In the genomic region with DNA sequence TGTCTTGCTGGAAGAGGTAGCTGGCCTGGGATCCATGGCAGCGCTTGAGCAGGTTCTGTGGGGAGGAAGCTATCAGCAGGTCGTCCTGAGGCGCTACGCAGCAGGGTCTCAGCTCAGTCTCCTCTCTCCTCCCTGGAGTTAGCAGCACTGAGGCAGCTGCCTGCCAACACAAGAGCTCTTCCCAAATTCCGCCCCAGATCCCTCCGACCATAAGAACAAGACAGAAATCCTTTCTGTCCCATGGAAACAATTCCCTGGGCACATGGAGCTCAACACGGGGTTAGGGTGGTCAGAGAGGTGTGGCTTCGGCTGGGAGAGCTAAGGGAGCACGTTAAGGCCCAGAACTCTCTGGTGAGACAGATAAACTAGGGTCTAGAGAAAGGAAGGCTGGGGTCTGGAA, we compare ENCODE assay signal across 23 mouse cellular contexts. TPM values are rescaled to one million over a fixed set of nuclear protein-coding genes. Genes with fewer than 3 reads are reported as not detected.
"Had no signal": no experiment of that assay in that cellular context is flagged by ENCODE, and none has a peak within 500 bp of the region (broad histone marks: within the 10 kb centered on the region; RNA-seq: fewer than 3 reads in every experiment).

No protein-coding gene starts in this region.

- H3K4me1 ChIP-seq: limb, embryonic 13.5 days; lung, embryonic 15.5 days; neural tube, embryonic 13.5 days; stomach, embryonic 15.5 days had no signal

- H3K4me2 ChIP-seq: limb, embryonic 13.5 days; liver, embryonic 12.5 days; liver, embryonic 15.5 days; lung, embryonic 15.5 days; midbrain, embryonic 11.5 days; neural tube, embryonic 13.5 days; stomach, embryonic 15.5 days had no signal

- H3K27me3 ChIP-seq: limb, embryonic 13.5 days; liver, embryonic 12.5 days; liver, embryonic 15.5 days; lung, embryonic 15.5 days; neural tube, embryonic 13.5 days; stomach, embryonic 15.5 days had no signal

- H3K36me3 ChIP-seq: liver, embryonic 15.5 days had no signal

- H3K9ac ChIP-seq: limb, embryonic 13.5 days; liver, embryonic 12.5 days; liver, embryonic 15.5 days; lung, embryonic 15.5 days; neural tube, embryonic 13.5 days; stomach, embryonic 15.5 days had no signal

- H3K27ac ChIP-seq: kidney, postnatal 0 days; layer of hippocampus, adult 2 months; limb, embryonic 10.5 days; limb, embryonic 13.5 days; liver, embryonic 12.5 days; liver, embryonic 15.5 days; lung, embryonic 15.5 days; neural tube, embryonic 13.5 days; stomach, embryonic 15.5 days had no signal

- H3K9me3 ChIP-seq: limb, embryonic 10.5 days; liver, embryonic 12.5 days; liver, embryonic 15.5 days; lung, embryonic 15.5 days; megakaryocyte, embryonic 14.5 days; neural tube, embryonic 13.5 days; stomach, embryonic 15.5 days had no signal

- DNase-seq: kidney, adult 18-20 months; layer of hippocampus, adult 9-11 months; liver; lung, adult 18-20 months; lung, postnatal 10 days; lung, postnatal 36 days; retina, postnatal 1 day; right cerebral cortex, postnatal 25 days; spleen, adult 18-20 months; thymus, postnatal 25 days had no signal

- ATAC-seq: liver, embryonic 12.5 days had no signal

- H3K4me3 ChIP-seq: layer of hippocampus, adult 2 months; limb, embryonic 10.5 days; limb, embryonic 13.5 days; liver, embryonic 12.5 days; liver, embryonic 15.5 days; lung, embryonic 15.5 days; megakaryocyte, embryonic 14.5 days; neural tube, embryonic 13.5 days; stomach, embryonic 15.5 days had no signal

RNA-seq across cellular contexts. Expression of a gene that starts 28.8 kb away (rescaled TPM):
- total RNA-seq: layer of hippocampus, adult 2 months; layer of hippocampus, postnatal 25 days; midbrain, postnatal 0 days had no signal
- polyA plus RNA-seq: midbrain, embryonic 11.5 days had no signal
